Mouse (Mus musculus) spleen, postnatal 4 days (tissue): ENCODE data around the gene Agap1.
A peak's percentile ranks its signal among the peaks of the same experiment; 100 is the strongest.

Experiments
- DNase-seq, 2 experiments: peaks; one replicate each; pipeline ENCODE4 v3.0.0; 2022; ENCODE audit warnings: low spot score in 2 of 2

Agap1 gene

GRCm38 (mm10) chr1:89454196-89455123 lies at the start of gene Agap1:
Gene Agap1 (plus strand): TSS chr1:89454806.
- DNase-seq: peak; percentile 84 to 89

GRCm38 (mm10) chr1:89405991-89406390 lies 48.6 kb upstream of the Agap1 start:
- no peak for DNase-seq

GRCm38 (mm10) chr1:89407986-89408385 lies 46.6 kb upstream of the Agap1 start:
- no peak for DNase-seq

- no peak for DNase-seq
Observed at GRCm38 (mm10) chr1:89413122-89413521, 41.5 kb upstream of the Agap1 start.

- DNase-seq: no peak
Observed at GRCm38 (mm10) chr1:89414563-89414962, 40.0 kb upstream of the Agap1 start.

- DNase-seq: no peak
Observed at GRCm38 (mm10) chr1:89416929-89417328, 37.7 kb upstream of the Agap1 start.

- DNase-seq: no peak
Observed at GRCm38 (mm10) chr1:89420642-89421041, 34.0 kb upstream of the Agap1 start.

GRCm38 (mm10) chr1:89421401-89421800 lies 33.2 kb upstream of the Agap1 start:
- no peak for DNase-seq

GRCm38 (mm10) chr1:89424563-89424962 lies 30.0 kb upstream of the Agap1 start:
- no peak for DNase-seq

- no peak for DNase-seq
Observed at GRCm38 (mm10) chr1:89426137-89426536, 28.5 kb upstream of the Agap1 start.

GRCm38 (mm10) chr1:89428671-89429070 lies 25.9 kb upstream of the Agap1 start:
- DNase-seq: no peak

- DNase-seq: no peak
Observed at GRCm38 (mm10) chr1:89429946-89430640, 24.5 kb upstream of the Agap1 start.

GRCm38 (mm10) chr1:89439351-89439750 lies 15.3 kb upstream of the Agap1 start:
- DNase-seq: no peak

GRCm38 (mm10) chr1:89441236-89441897 lies 13.2 kb upstream of the Agap1 start:
- no peak for DNase-seq

- DNase-seq: no peak
Observed at GRCm38 (mm10) chr1:89443512-89443911, 11.1 kb upstream of the Agap1 start.

GRCm38 (mm10) chr1:89444014-89444413 lies 10.6 kb upstream of the Agap1 start:
- DNase-seq: no peak

GRCm38 (mm10) chr1:89450139-89450538 lies 4.5 kb upstream of the Agap1 start:
- DNase-seq: no peak

- no peak for DNase-seq
Observed at GRCm38 (mm10) chr1:89452138-89452537, 2.5 kb upstream of the Agap1 start.

GRCm38 (mm10) chr1:89453666-89454065 lies 940 bp upstream of the Agap1 start:
- no peak for DNase-seq

GRCm38 (mm10) chr1:89455421-89456091 lies 950 bp downstream of the Agap1 start:
- peak; percentile 22 to 69 for DNase-seq

- DNase-seq: no peak
Observed at GRCm38 (mm10) chr1:89456456-89456855, 1.9 kb downstream of the Agap1 start.
